9 mouse cellular contexts compared by ENCODE assay signal in genomic region chr14:103651562-103651961, GRCm38 (mm10). TPM values are rescaled to one million over a fixed set of nuclear protein-coding genes. Genes with fewer than 3 reads are reported as not detected.
A peak's percentile ranks its signal among the peaks of the same experiment; 100 is the strongest.
DNase-seq lines count a peak whose midpoint lies in the region; ATAC-seq and TF ChIP-seq lines count a peak whose summit lies in the region.
"Had no signal": no experiment of that assay in that cellular context is flagged by ENCODE, and none has a peak within 500 bp of the region (broad histone marks: within the 10 kb centered on the region; RNA-seq: fewer than 3 reads in every experiment).

No protein-coding gene starts in this region.

- no peak for ATAC-seq in embryonic facial prominence, embryonic 11.5 days (replicated peaks; ENCODE audit: insufficient number of reproducible peaks, low FRiP score, low TSS enrichment, low read depth)
- ATAC-seq in hindbrain, embryonic 14.5 days (ENCODE audit: low FRiP score) = no peak
- no peak for ATAC-seq in midbrain, postnatal 0 days (ENCODE audit: low FRiP score)

- no peak for TF ChIP-seq CTCF in layer of hippocampus, adult 2 months (conservative IDR thresholded peaks at IDR 0.05)
- TF ChIP-seq CTCF in midbrain, postnatal 0 days (IDR thresholded peaks at IDR 0.05) = no peak

- no peaks in the 10 kb centered on the region; the same call in 1 of the 2 replicates for H3K4me1 ChIP-seq in embryonic facial prominence, embryonic 11.5 days (ENCODE audit: control insufficient read depth, insufficient read depth, low read length)
- peaks cover 63% of the 10 kb centered on the region for H3K4me1 ChIP-seq in hindbrain, embryonic 14.5 days (replicated peaks; ENCODE audit: control insufficient read depth, insufficient read depth, low read length)
- peaks cover 10% of the 10 kb centered on the region; the same call in 1 of the 2 replicates for H3K4me1 ChIP-seq in midbrain, postnatal 0 days (ENCODE audit: insufficient read depth, low read length)

- no peaks in the 10 kb centered on the region for H3K36me3 ChIP-seq in embryonic facial prominence, embryonic 11.5 days (replicated peaks; ENCODE audit: control insufficient read depth, insufficient read depth, low read depth, low read length)
- no peaks in the 10 kb centered on the region for H3K36me3 ChIP-seq in hindbrain, embryonic 14.5 days (replicated peaks; ENCODE audit: control insufficient read depth, insufficient read depth)
- no peaks in the 10 kb centered on the region for H3K36me3 ChIP-seq in midbrain, postnatal 0 days (ENCODE audit: insufficient read depth, low read length)

- no peak overlapping the region for H3K9ac ChIP-seq in embryonic facial prominence, embryonic 11.5 days (replicated peaks; ENCODE audit: low read length)
- peak overlapping the region; percentile 98 for H3K9ac ChIP-seq in hindbrain, embryonic 14.5 days
- H3K9ac ChIP-seq in midbrain, postnatal 0 days (replicated peaks; ENCODE audit: low read length, poor library complexity, severe bottlenecking) = peak overlapping the region; percentile 99

- 56% methylated on average over 2 of the region's 2 CpGs for WGBS in embryonic facial prominence, embryonic 11.5 days
- 48% methylated on average over 2 of the region's 2 CpGs for WGBS in hindbrain, embryonic 14.5 days
- WGBS in midbrain, postnatal 0 days = 35% methylated on average over 2 of the region's 2 CpGs

- DNase-seq in layer of hippocampus, adult 2 months (ENCODE audit: low spot score in 2 of 2) = no peak
- no peak for DNase-seq in layer of hippocampus, postnatal 25 days (ENCODE audit: extremely low spot score in 1 of 2, low spot score in 1 of 2)
- no peak for DNase-seq in embryonic facial prominence, embryonic 11.5 days (ENCODE audit: low spot score)
- no peak for DNase-seq in hindbrain, embryonic 14.5 days (ENCODE audit: low spot score)
- no peak for DNase-seq in midbrain, postnatal 0 days (ENCODE audit: low spot score)
- no peak for DNase-seq in cerebellum, adult 9-10 months
- DNase-seq in layer of hippocampus, postnatal 10 days (ENCODE audit: low spot score in 2 of 2) = no peak
- no peak for DNase-seq in adrenal gland, postnatal 10 days
- DNase-seq: lung, postnatal 14 days had no signal

- H3K27ac ChIP-seq in layer of hippocampus, adult 2 months = peak overlapping the region; percentile 96
- H3K27ac ChIP-seq in embryonic facial prominence, embryonic 11.5 days (replicated peaks; ENCODE audit: low read depth, low read length) = no peak overlapping the region
- peak overlapping the region; percentile 99; the same call in 1 of the 2 replicates for H3K27ac ChIP-seq in hindbrain, embryonic 14.5 days
- no peak overlapping the region; the same call in 1 of the 2 replicates for H3K27ac ChIP-seq in midbrain, postnatal 0 days (ENCODE audit: low read depth, low read length)

- peak overlapping the region; percentile 90 for H3K4me3 ChIP-seq in layer of hippocampus, adult 2 months
- peak overlapping the region; percentile 80; the same call in 1 of the 2 replicates for H3K4me3 ChIP-seq in embryonic facial prominence, embryonic 11.5 days (ENCODE audit: low read depth, low read length)
- H3K4me3 ChIP-seq in hindbrain, embryonic 14.5 days (replicated peaks; ENCODE audit: low read length) = peak overlapping the region; percentile 87
- H3K4me3 ChIP-seq in midbrain, postnatal 0 days (ENCODE audit: low read depth, low read length) = peak overlapping the region; percentile 98

- H3K4me2 ChIP-seq in embryonic facial prominence, embryonic 11.5 days (ENCODE audit: low read depth, low read length) = no peak overlapping the region; the same call in 1 of the 2 replicates
- peak overlapping the region; percentile 76 for H3K4me2 ChIP-seq in hindbrain, embryonic 14.5 days (replicated peaks)
- peak overlapping the region; percentile 69 for H3K4me2 ChIP-seq in midbrain, postnatal 0 days (ENCODE audit: low read depth, low read length, poor library complexity, severe bottlenecking)

- H3K9me3 ChIP-seq in embryonic facial prominence, embryonic 11.5 days (replicated peaks; ENCODE audit: control insufficient read depth, low read length) = no peaks in the 10 kb centered on the region
- no peaks in the 10 kb centered on the region for H3K9me3 ChIP-seq in hindbrain, embryonic 14.5 days (ENCODE audit: control insufficient read depth, low read length)
- no peaks in the 10 kb centered on the region for H3K9me3 ChIP-seq in midbrain, postnatal 0 days (ENCODE audit: low read length)

- peaks cover 6% of the 10 kb centered on the region; the same call in 1 of the 2 replicates for H3K27me3 ChIP-seq in embryonic facial prominence, embryonic 11.5 days (ENCODE audit: control insufficient read depth, insufficient read depth, low read length)
- no peaks in the 10 kb centered on the region for H3K27me3 ChIP-seq in hindbrain, embryonic 14.5 days (ENCODE audit: control insufficient read depth, insufficient read depth, low read length)
- no peaks in the 10 kb centered on the region for H3K27me3 ChIP-seq in midbrain, postnatal 0 days (ENCODE audit: insufficient read depth, low read length)

RNA-seq across cellular contexts. Expression of gene Slain1, which starts 1.5 kb away (rescaled TPM):
- 10 to 100 TPM; 49.9 to 53.7 TPM for total RNA-seq in layer of hippocampus, adult 2 months (2021)
- total RNA-seq in layer of hippocampus, postnatal 25 days (2021) = 10 to 100 TPM; 58.9 to 66.6 TPM
- polyA plus RNA-seq in embryonic facial prominence, embryonic 11.5 days (2014; fragmentation: Nextera tagmentation; extraction: Ambion mirVana) = 4.3 and 5.6 TPM in 2 replicates
- polyA plus RNA-seq in hindbrain, embryonic 14.5 days (2014; fragmentation: Nextera tagmentation; extraction: Ambion mirVana) = 28.4 and 31.6 TPM in 2 replicates
- total RNA-seq in midbrain, postnatal 0 days (2014; rRNA removed) = 70.0 and 89.7 TPM in 2 replicates
- polyA plus RNA-seq in midbrain, postnatal 0 days (2015; fragmentation: Nextera tagmentation; extraction: Ambion mirVana) = 16.6 and 20.3 TPM in 2 replicates
- 10 to 100 TPM; 59.7 to 65.2 TPM for total RNA-seq in layer of hippocampus, postnatal 10 days (2021)
- total RNA-seq in adrenal gland, postnatal 10 days (2021) = 1 to 10 TPM; 1.5 to 1.8 TPM

Comparison
In these comparisons a context has a peak if more than half of its experiments do, and no peak if none do; other contexts are left out.
1. H3K27ac ChIP-seq: peak in layer of hippocampus, adult 2 months (single experiment) and hindbrain, embryonic 14.5 days (single experiment); none in embryonic facial prominence, embryonic 11.5 days (single experiment) and midbrain, postnatal 0 days (single experiment).
2. RNA of gene Slain1, which starts 1.5 kb away (total RNA-seq): 70.0 to 89.7 TPM in midbrain, postnatal 0 days, 58.9 to 66.6 TPM in layer of hippocampus, postnatal 25 days, 59.7 to 65.2 TPM in layer of hippocampus, postnatal 10 days and 49.9 to 53.7 TPM in layer of hippocampus, adult 2 months; 1.5 to 1.8 TPM in adrenal gland, postnatal 10 days; every median in the first group is over 10 times any median in the second.
3. Peak in every context shown above with its lines, with median percentiles within 50 percentile points of each other: H3K4me3 ChIP-seq.